Mouse (Mus musculus) lung, adult 2 months (tissue): ENCODE data around the gene Txnrd3.

Experiments used
- CTCF ChIP-seq: fragments of 200-500 bp; IDR thresholded peaks from 2 replicates; pipeline ENCODE4 v1.5.1; 2011; ENCODE audit warnings: mild to moderate bottlenecking, low read length, control low read depth; ENCODE audit not compliant: insufficient read depth
- POLR2A ChIP-seq: fragments of 200-500 bp; IDR thresholded peaks from 2 replicates; pipeline ENCODE4 v1.6.1; 2011; ENCODE audit warnings: low read depth, mild to moderate bottlenecking, control low read depth, low read length, borderline replicate concordance; ENCODE audit errors: extremely low read depth

DNA sequence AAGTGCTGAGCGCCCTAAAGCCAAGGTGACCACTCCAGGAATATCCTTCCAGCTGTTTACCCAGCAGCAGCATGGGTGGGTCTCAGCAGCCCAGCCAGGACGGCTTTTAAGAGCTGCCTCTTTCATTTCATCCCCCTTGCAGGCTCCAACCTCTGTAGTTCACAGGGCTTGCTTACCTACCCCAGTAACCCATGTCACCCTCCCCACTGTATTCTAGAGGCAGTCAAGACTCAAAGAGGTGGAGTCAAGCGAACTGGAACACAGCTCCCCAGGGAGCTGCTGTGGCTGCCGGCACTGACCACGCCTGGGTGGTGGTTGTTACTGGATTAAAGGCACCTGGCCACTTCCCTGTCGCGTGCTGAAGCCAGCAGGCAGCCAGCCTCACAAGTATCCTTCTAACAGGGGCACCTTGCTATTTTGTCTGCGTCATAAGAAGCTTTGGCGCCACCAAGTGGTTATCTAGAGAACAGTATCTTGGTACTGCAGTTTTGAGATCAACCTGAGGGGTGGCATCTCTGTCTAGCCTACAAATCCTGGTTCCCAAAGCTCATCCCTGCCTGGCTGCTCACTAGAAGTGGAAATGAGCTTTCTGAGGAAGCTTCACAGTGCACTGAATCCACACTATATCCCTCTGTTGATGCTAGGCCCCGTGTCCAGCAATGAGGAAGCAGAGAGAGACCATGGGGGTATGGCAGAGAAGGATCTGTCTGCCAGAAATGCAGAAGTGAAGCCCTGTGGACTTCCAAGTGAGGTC is 11.8 kb upstream of the Txnrd3 start:
- TF ChIP-seq POLR2A: no peak
- TF ChIP-seq CTCF: peak; percentile 50
